Mouse (Mus musculus) CH12.LX (cell line): ENCODE results near the gene Ppm1l.

ENCODE experiments used
- EP300 ChIP-seq: IDR thresholded peaks from 2 replicates; pipeline ENCODE4 v1.6.1; 2011; ENCODE audit warnings: low read length, improper control_type of control experiment
- USF1 ChIP-seq: IDR thresholded peaks from 2 replicates; pipeline ENCODE4 v1.6.1; 2014; ENCODE audit warnings: low read depth, mild to moderate bottlenecking, inconsistent platforms, low read length, improper control_type of control experiment

DNA sequence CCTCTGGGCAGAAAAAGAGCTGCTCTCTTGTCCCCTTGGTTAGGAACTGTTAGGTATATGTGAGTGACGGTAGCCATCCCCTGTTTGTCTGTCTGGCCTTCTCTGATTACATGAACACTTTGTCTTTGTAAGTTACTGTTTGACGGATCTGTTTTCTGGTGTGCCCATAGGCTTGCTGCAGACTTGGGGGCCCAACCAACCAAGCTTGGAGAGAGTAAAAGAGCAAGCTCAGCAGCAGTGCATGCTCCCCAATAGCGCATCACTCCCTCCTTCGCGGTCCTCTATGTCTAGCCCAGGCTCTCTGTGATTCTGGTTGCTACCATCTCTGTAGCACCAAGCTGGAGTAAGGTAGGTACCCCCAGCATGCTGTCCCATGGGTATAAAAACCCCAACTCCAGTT, 291.2 kb downstream of the Ppm1l start:
- TF ChIP-seq USF1 (no peak), EP300 (no peak)
